Mouse (Mus musculus): Measurements from ENCODE around the gene Abhd14a. TPM values are rescaled to one million over a fixed set of nuclear protein-coding genes. Genes with fewer than 3 reads are reported as not detected.

Gene Abhd14a
- polyA plus RNA-seq, 1 experiment from 2014 or later, result 75.2 TPM

DNA sequence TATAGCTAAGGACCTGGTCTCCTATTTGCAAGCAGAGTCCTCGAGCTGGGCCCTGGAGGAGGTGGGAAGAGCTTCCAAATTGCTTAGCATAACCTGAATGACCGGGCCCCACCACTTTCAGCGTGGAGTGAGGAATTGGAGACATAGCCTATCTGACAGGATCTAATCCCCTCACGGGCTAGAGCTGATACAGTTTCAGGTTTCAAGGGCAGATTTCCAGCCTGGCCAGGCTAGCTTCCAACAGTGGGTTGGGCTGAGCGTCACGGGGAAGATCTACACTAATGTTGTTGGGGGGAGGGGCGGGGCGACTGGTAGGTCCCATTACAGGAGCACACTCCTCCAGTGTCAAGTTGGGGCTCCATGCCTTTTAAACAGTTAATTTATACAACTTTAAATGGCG, 3.2 kb upstream of the Abhd14a start:
- Histone ChIP-seq H3K27ac (peak overlapping the region; percentile 68), H3K4me2 (peak overlapping the region; percentile 44), H3K4me1 (peaks cover 86% of the 10 kb centered on the region), H3K9ac (no peak overlapping the region), H3K36me3 (0 out of 2 replicates have a peak, but pooled peaks cover 5% of the 10 kb centered on the region), H3K9me3 (no peaks in the 10 kb centered on the region), H3K4me3 (peak overlapping the region; percentile 6; the same call in 1 of the 2 replicates), H3K27me3 (no peaks in the 10 kb centered on the region)
- 7% methylated on average over 9 of the region's 9 CpGs for WGBS
- no peak for ATAC-seq (ENCODE audit: insufficient number of reproducible peaks, insufficient read depth, low FRiP score, low TSS enrichment, low read depth)

DNA sequence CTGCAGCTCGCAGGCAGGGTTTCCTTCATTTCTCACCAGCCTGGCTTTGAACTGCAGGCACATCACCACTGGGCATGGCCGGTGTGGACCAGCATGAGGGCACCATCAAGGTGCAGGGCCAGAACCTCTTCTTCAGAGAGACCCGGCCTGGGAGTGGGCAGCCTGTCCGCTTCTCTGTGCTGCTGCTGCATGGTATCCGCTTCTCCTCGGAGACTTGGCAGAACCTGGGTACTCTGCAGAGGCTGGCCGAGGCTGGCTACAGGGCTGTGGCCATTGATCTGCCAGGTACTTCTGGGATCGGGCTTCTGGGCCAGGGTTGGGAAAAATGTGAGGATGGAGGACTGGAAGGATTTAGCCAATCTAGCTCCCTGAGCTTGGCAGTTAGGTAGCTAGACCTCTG, 2.5 kb upstream of the Abhd14a start:
- 89% methylated on average over 8 of the region's 8 CpGs for WGBS
- no peak overlapping the region; the same call in 1 of the 2 replicates for H3K4me3 ChIP-seq
- H3K36me3 ChIP-seq, result 0 out of 2 replicates have a peak, but pooled peaks cover 5% of the 10 kb centered on the region
- peak overlapping the region; percentile 68 for H3K27ac ChIP-seq
- H3K4me1 ChIP-seq, result peaks cover 83% of the 10 kb centered on the region
- H3K27me3 ChIP-seq, result no peaks in the 10 kb centered on the region
- no peak for ATAC-seq (ENCODE audit: insufficient number of reproducible peaks, insufficient read depth, low FRiP score, low TSS enrichment, low read depth)
- peak overlapping the region; percentile 44 for H3K4me2 ChIP-seq
- no peaks in the 10 kb centered on the region for H3K9me3 ChIP-seq
- H3K9ac ChIP-seq, result peak overlapping the region; percentile 33; the same call in 1 of the 2 replicates

DNA sequence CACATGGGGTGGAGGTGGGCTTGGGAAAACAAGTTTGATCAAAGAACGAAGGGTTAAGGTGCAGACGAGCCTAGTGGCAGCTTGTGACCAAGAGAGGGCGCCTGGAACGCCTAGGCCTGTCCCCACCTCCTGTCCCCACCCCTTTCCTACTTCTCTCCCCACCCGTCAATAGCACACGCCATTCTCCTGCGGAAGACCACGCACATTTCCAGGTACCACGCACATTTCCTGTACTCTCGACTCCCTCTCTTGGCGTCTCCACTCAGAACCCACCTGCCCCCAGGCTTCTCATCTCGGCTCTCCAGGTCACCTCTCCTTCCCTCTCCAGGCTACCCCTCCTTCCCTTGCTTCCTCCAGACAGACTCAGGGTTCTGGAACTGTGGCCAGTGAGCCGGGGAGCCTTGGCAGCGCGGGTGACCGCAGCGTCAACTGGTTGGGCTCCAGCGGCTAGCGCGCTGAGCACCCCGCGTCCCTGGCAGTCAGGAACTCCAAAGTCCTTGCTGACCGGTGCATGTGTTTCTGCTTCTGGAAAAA, 1.1 kb upstream of the Abhd14a start:
- Histone ChIP-seq H3K36me3 (0 out of 2 replicates have a peak, but pooled peaks cover 5% of the 10 kb centered on the region), H3K27ac (peak overlapping the region; percentile 81), H3K4me3 (peak overlapping the region; percentile 56), H3K9me3 (no peaks in the 10 kb centered on the region), H3K9ac (peak overlapping the region; percentile 80), H3K27me3 (no peaks in the 10 kb centered on the region), H3K4me2 (peak overlapping the region; percentile 89), H3K4me1 (peaks cover 75% of the 10 kb centered on the region)
- WGBS, result under 1% methylated on average over 23 of the region's 23 CpGs
- ATAC-seq (ENCODE audit: insufficient number of reproducible peaks, insufficient read depth, low FRiP score, low TSS enrichment, low read depth), result no peak; the same call in 1 of the 2 replicates

DNA sequence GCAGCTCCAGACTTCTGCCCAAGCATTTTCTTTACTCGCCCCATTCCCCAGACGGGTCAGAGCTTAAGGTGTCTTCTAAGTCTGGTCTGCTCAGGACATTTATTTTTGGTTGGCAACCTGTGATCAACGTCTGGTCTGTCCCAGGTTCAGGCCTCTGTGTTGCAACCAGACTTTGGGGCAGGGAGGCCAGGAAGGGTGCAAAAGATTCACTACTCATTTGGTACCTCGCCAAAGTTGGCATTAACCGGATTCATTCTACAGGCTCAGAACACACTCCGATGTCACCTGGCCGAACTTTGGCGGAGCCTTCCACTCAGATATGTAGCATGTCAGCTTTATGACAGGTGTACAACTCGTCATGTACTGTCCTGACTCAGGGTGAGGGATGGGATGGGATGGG, 473 bp upstream of the Abhd14a start:
- 0 out of 2 replicates have a peak, but pooled peaks cover 5% of the 10 kb centered on the region for H3K36me3 ChIP-seq
- H3K4me2 ChIP-seq, result peak overlapping the region; percentile 89
- 35% methylated on average over 9 of the region's 9 CpGs for WGBS
- H3K9me3 ChIP-seq, result no peaks in the 10 kb centered on the region
- H3K4me3 ChIP-seq, result peak overlapping the region; percentile 56
- peak overlapping the region; percentile 81 for H3K27ac ChIP-seq
- H3K9ac ChIP-seq, result peak overlapping the region; percentile 80; the same call in 1 of the 2 replicates
- ATAC-seq (ENCODE audit: insufficient number of reproducible peaks, insufficient read depth, low FRiP score, low TSS enrichment, low read depth), result no peak; the same call in 1 of the 2 replicates
- no peaks in the 10 kb centered on the region for H3K27me3 ChIP-seq
- H3K4me1 ChIP-seq, result peaks cover 71% of the 10 kb centered on the region

DNA sequence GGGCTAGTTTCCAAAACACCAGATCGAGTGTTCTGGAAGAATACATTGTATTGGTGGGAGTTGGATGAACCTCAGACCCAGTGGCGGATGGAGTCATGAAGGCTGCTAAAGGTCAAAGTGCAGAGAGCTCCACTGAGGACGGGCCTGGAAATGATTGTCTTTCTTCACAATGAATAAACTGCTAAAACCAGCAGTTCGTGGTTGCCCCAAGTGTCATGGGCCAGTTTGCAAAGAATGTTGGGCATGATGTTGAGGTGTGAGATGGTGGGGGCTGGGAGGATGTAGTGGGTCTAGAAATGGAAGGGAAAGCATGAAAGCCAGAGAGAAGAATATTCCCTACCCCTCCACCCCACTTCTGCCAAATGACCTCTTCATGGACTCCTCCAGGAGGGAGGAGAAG, 2.6 kb downstream of the Abhd14a start:
- Histone ChIP-seq H3K9ac (no peak overlapping the region), H3K9me3 (no peaks in the 10 kb centered on the region), H3K27ac (no peak overlapping the region), H3K27me3 (no peaks in the 10 kb centered on the region), H3K36me3 (peaks cover 4% of the 10 kb centered on the region), H3K4me1 (peaks cover 40% of the 10 kb centered on the region), H3K4me3 (no peak overlapping the region), H3K4me2 (no peak overlapping the region)
- no peak for ATAC-seq (ENCODE audit: insufficient number of reproducible peaks, insufficient read depth, low FRiP score, low TSS enrichment, low read depth)
- 70% methylated on average over 4 of the region's 4 CpGs for WGBS

DNA sequence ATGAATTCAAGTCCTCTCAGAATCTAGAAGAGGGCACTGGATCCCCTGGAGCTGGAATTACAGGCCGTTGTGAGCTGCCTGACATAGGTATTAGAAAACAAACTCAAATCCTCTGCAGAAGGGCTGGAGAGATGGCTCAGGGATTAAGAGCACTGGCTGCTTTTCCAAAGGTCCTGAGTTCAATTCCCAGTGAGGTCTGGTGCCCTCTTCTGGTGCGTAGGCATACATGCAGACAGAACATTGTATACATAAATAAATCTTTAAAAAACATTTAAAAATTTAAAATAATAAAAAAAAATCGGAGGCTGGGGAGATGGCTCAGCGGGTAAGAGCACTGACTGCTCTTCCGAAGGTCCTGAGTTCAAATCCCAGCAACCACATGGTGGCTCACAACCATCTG, 4.8 kb downstream of the Abhd14a start:
- Histone ChIP-seq H3K4me1 (peaks cover 29% of the 10 kb centered on the region), H3K9me3 (no peaks in the 10 kb centered on the region), H3K4me3 (no peak overlapping the region), H3K27me3 (no peaks in the 10 kb centered on the region), H3K9ac (no peak overlapping the region), H3K27ac (no peak overlapping the region), H3K4me2 (no peak overlapping the region), H3K36me3 (peaks cover 4% of the 10 kb centered on the region)
- 77% methylated on average over 5 of the region's 5 CpGs for WGBS
- ATAC-seq (ENCODE audit: insufficient number of reproducible peaks, insufficient read depth, low FRiP score, low TSS enrichment, low read depth), result no peak

DNA sequence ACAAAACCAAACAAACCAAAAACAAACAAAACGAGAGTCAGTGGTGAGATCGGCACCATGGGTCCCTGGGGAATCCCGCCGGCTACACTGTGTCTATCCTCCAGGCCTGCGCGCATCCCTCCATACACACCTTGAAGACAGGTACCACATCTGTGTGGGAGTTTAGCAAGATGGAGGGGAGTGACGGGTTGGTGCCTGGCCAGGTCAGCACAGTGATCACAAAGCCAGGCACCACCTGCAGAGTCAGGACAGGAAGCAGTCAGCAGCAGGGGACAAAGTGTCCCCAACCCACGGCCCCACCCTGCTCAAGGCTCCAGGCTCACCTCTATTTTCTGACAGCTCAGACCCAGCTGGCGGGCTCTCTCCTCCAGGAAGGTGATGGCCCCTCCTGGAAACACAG, 10.9 kb downstream of the Abhd14a start:
- WGBS, result 82% methylated on average over 9 of the region's 9 CpGs
- Histone ChIP-seq H3K9me3 (no peaks in the 10 kb centered on the region), H3K4me2 (peak overlapping the region; percentile 84; the same call in 1 of the 2 replicates), H3K9ac (peak overlapping the region; percentile 70; the same call in 1 of the 2 replicates), H3K27me3 (no peaks in the 10 kb centered on the region), H3K27ac (no peak overlapping the region), H3K36me3 (peaks cover 40% of the 10 kb centered on the region), H3K4me1 (peaks cover 20% of the 10 kb centered on the region), H3K4me3 (no peak overlapping the region)
- no peak for ATAC-seq (ENCODE audit: insufficient number of reproducible peaks, insufficient read depth, low FRiP score, low TSS enrichment, low read depth)

DNA sequence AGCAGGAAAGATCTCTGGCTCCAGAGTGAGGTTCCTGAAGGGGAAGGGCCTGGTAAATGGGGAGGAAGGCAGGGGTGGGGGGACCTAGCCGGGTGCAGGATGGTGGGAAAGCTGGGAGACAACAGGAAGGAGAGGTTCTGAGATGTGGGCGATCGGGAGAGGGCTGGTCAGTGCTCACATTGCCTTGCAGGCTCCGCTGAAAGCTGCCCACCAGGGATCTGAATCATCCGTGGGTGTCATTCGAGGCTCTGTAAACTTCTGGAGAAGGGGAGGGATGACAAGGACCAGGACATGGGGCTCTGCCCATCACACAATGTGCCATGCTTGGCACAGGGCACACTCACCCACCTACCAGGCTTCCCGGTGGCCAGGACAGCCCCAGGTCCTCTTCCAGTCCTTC, 14.1 kb downstream of the Abhd14a start:
- no peak overlapping the region for H3K4me3 ChIP-seq
- peak overlapping the region; percentile 62 for H3K27ac ChIP-seq
- peaks cover 23% of the 10 kb centered on the region for H3K4me1 ChIP-seq
- H3K4me2 ChIP-seq, result no peak overlapping the region
- no peak for ATAC-seq (ENCODE audit: insufficient number of reproducible peaks, insufficient read depth, low FRiP score, low TSS enrichment, low read depth)
- H3K27me3 ChIP-seq, result no peaks in the 10 kb centered on the region
- peaks cover 46% of the 10 kb centered on the region for H3K36me3 ChIP-seq
- no peak overlapping the region for H3K9ac ChIP-seq
- H3K9me3 ChIP-seq, result no peaks in the 10 kb centered on the region
- WGBS, result 73% methylated on average over 7 of the region's 7 CpGs

DNA sequence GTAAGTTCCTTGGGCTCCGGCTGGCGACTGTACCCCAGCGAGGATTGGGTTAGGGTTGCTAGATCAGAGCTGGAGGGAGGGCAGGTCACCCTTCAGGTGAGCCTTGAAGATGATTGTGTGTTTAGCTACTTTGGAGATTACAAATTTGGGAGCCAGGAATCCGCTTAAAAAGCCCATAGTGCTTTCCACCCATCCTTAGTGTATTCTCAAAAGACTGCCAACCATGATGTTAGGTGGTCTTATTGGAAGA, 17.5 kb downstream of the Abhd14a start:
- 2% methylated on average over 4 of the region's 4 CpGs for WGBS
- H3K27me3 ChIP-seq, result no peaks in the 10 kb centered on the region
- H3K9ac ChIP-seq, result peak overlapping the region; percentile 98

DNA sequence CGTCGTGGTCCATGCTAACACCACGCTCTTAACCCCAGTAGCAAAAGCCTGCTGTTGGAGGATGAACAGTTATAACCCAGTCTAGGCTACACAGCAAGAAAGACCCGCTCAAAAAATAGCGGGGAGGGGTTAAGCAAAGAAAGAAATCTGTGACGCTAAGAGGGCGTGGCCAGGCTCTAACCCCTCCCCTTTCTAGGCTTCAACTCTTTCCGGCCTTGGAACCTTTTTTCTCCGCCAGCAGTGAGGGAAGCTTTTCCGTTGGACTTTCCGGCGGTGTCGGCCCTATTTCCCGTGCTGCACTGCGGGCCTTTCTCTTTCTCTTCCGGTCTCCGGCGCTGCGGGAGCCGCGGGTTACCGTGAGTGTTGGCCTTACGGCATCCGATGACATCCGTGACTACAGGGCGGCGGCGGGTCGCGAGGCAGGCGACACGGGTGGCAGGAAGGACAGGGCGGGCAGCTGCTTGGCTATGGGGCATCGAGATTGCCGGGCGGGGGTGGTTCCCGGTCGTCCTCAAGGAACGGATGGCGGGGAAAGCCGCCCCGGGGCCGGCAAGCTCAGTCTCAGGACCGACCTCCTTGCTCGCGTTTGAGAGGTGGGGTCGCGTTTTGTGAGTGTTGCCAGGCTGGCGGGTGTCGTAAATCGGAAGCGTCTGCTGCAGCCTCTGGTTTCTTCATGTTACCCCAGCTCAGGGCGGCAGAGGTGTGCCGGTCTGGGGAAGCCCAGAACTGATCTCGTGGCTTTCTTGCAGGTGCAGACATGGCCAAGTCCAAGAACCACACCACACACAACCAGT, 18.1 kb downstream of the Abhd14a start, which contains the start of gene Rpl29:
Gene Rpl29, plus strand, starts transcription at position 234 of the 794 bp plus-strand sequence.
- Histone ChIP-seq H3K4me3 (peak within 1 kb of the TSS; percentile 64), H3K4me2 (peak within 1 kb of the TSS; percentile 78), H3K36me3 (peaks cover 37% of the 10 kb centered on the region), H3K27ac (peak within 1 kb of the TSS; percentile 98), H3K9me3 (no peaks in the 10 kb centered on the region), H3K4me1 (peaks cover 13% of the 10 kb centered on the region), H3K27me3 (no peaks in the 10 kb centered on the region), H3K9ac (peak within 1 kb of the TSS; percentile 98)
- peak; percentile 87 for ATAC-seq (ENCODE audit: insufficient number of reproducible peaks, insufficient read depth, low FRiP score, low TSS enrichment, low read depth)
- WGBS, result under 1% methylated on average over 55 of the region's 55 CpGs

More for the DNA sequence above, 17.5 kb downstream of the Abhd14a start:
- Histone ChIP-seq H3K36me3 (peaks cover 41% of the 10 kb centered on the region), H3K4me2 (peak overlapping the region; percentile 78), H3K4me1 (peaks cover 13% of the 10 kb centered on the region), H3K4me3 (peak overlapping the region; percentile 64), H3K9me3 (no peaks in the 10 kb centered on the region), H3K27ac (peak overlapping the region; percentile 98)
- ATAC-seq (ENCODE audit: insufficient number of reproducible peaks, insufficient read depth, low FRiP score, low TSS enrichment, low read depth), result no peak

DNA sequence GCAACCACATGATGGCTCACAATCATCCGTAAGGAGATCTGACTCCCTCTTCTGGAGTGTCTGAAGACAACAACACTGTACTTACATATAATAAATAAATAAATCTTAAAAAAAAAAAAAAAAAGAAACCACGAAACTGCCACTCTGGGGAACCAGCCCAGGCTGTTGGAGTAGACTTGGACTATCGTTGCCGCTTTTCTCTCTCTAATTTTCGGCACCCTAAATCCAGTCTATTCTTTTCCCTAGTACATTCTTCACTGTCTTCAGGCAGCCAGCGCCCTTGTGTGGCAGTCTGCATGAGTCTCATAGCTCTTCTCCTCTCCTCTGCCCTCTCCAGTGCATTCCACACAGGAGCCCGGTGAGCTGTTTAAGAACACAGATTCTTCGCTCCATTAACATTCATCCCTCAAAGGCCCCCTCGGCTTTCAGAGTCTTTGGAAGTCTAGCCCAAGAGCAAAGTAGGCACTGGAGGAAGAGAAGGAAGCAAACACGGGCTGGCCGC, 18.7 kb downstream of the Abhd14a start:
- ATAC-seq (ENCODE audit: insufficient number of reproducible peaks, insufficient read depth, low FRiP score, low TSS enrichment, low read depth), result peak; percentile 45
- 17% methylated on average over 11 of the region's 11 CpGs for WGBS

DNA sequence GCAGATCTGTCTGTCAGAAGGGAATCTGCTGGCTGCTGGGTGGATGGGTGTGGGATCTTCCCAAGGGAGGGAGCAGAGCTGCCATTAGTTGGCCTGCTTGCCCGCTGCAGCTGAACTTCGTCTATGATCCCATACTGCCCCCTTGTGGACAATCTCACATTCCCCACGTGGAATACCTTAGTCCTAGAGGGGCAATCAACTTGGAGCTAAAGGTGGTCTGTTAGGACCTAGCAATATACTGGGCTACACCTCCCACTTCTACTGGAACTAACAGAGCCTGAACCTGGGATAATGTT, 25.7 kb downstream of the Abhd14a start:
- H3K4me2 ChIP-seq, result peak overlapping the region; percentile 50
- 0% methylated on average over 3 of the region's 3 CpGs for WGBS
- H3K27me3 ChIP-seq, result no peaks in the 10 kb centered on the region
- no peaks in the 10 kb centered on the region for H3K9me3 ChIP-seq
- H3K36me3 ChIP-seq, result no peaks in the 10 kb centered on the region
- H3K4me3 ChIP-seq, result peak overlapping the region; percentile 23; the same call in 1 of the 2 replicates
- ATAC-seq (ENCODE audit: insufficient number of reproducible peaks, insufficient read depth, low FRiP score, low TSS enrichment, low read depth), result peak; percentile 50
- peak overlapping the region; percentile 49; the same call in 1 of the 2 replicates for H3K9ac ChIP-seq
- peak overlapping the region; percentile 83 for H3K27ac ChIP-seq
- peaks cover 55% of the 10 kb centered on the region for H3K4me1 ChIP-seq

More for the DNA sequence above, 18.7 kb downstream of the Abhd14a start:
- Histone ChIP-seq H3K9ac (peak overlapping the region; percentile 75), H3K27me3 (no peaks in the 10 kb centered on the region), H3K4me3 (peak overlapping the region; percentile 64), H3K9me3 (no peaks in the 10 kb centered on the region), H3K4me2 (peak overlapping the region; percentile 78), H3K27ac (peak overlapping the region; percentile 98), H3K36me3 (peaks cover 31% of the 10 kb centered on the region), H3K4me1 (peaks cover 13% of the 10 kb centered on the region)
